In genomic region chr4:56829511-56829921, GRCm38 (mm10) we compare ENCODE assay signal across 8 mouse cellular contexts. TPM values are rescaled to one million over a fixed set of nuclear protein-coding genes. Genes with fewer than 3 reads are reported as not detected.
DNase-seq lines count a peak whose midpoint lies in the region; ATAC-seq lines count a peak whose summit lies in the region.

No protein-coding gene starts in this region.

- 17% methylated on average over 7 of the region's 7 CpGs for WGBS in forebrain, embryonic 14.5 days
- WGBS in lung, embryonic 16.5 days = 70% methylated on average over 7 of the region's 7 CpGs
- WGBS in intestine, embryonic 15.5 days = 71% methylated on average over 7 of the region's 7 CpGs

- H3K27ac ChIP-seq in forebrain, embryonic 14.5 days (ENCODE audit: low read depth, low read length) = peak overlapping the region; percentile 39; the same call in 1 of the 2 replicates
- no peak overlapping the region for H3K27ac ChIP-seq in lung, embryonic 16.5 days (ENCODE audit: low read length)
- H3K27ac ChIP-seq in intestine, embryonic 15.5 days = no peak overlapping the region

- peak; percentile 82 for ATAC-seq in forebrain, embryonic 14.5 days
- peak; percentile 54; the same call in 1 of the 2 replicates for ATAC-seq in lung, embryonic 16.5 days (ENCODE audit: low read depth)
- ATAC-seq in intestine, embryonic 15.5 days = no peak

- H3K4me2 ChIP-seq in forebrain, embryonic 14.5 days (ENCODE audit: low read length) = no peak overlapping the region
- H3K4me2 ChIP-seq in lung, embryonic 16.5 days (ENCODE audit: low read depth, low read length) = no peak overlapping the region
- H3K4me2 ChIP-seq in intestine, embryonic 15.5 days (replicated peaks) = no peak overlapping the region

- no peaks in the 10 kb centered on the region; the same call in 1 of the 2 replicates for H3K4me1 ChIP-seq in forebrain, embryonic 14.5 days (ENCODE audit: control insufficient read depth, insufficient read depth, low read length)
- peaks cover 4% of the 10 kb centered on the region for H3K4me1 ChIP-seq in lung, embryonic 16.5 days (replicated peaks; ENCODE audit: control insufficient read depth, insufficient read depth, low read length)
- H3K4me1 ChIP-seq in intestine, embryonic 15.5 days (replicated peaks) = no peaks in the 10 kb centered on the region

- no peak overlapping the region for H3K4me3 ChIP-seq in forebrain, embryonic 14.5 days (ENCODE audit: low read depth, low read length)
- H3K4me3 ChIP-seq in lung, embryonic 16.5 days (ENCODE audit: low read length) = no peak overlapping the region
- no peak overlapping the region for H3K4me3 ChIP-seq in intestine, embryonic 15.5 days (replicated peaks)

- H3K27me3 ChIP-seq in forebrain, embryonic 14.5 days (replicated peaks; ENCODE audit: control insufficient read depth, insufficient read depth, low read length) = no peaks in the 10 kb centered on the region
- no peaks in the 10 kb centered on the region for H3K27me3 ChIP-seq in lung, embryonic 16.5 days (ENCODE audit: control insufficient read depth, insufficient read depth, low read depth, low read length)
- H3K27me3 ChIP-seq in intestine, embryonic 15.5 days (replicated peaks) = no peaks in the 10 kb centered on the region

- H3K36me3 ChIP-seq in forebrain, embryonic 14.5 days (ENCODE audit: control insufficient read depth, insufficient read depth, low read length) = peaks cover 34% of the 10 kb centered on the region
- H3K36me3 ChIP-seq in lung, embryonic 16.5 days (ENCODE audit: control insufficient read depth, insufficient read depth, low read length) = peaks cover 2% of the 10 kb centered on the region; the same call in 1 of the 2 replicates
- H3K36me3 ChIP-seq in intestine, embryonic 15.5 days = no peaks in the 10 kb centered on the region; the same call in 1 of the 2 replicates

- no peaks in the 10 kb centered on the region for H3K9me3 ChIP-seq in forebrain, embryonic 14.5 days (replicated peaks; ENCODE audit: control insufficient read depth, low read length)
- H3K9me3 ChIP-seq in lung, embryonic 16.5 days (ENCODE audit: control insufficient read depth, low read length) = no peaks in the 10 kb centered on the region
- no peaks in the 10 kb centered on the region for H3K9me3 ChIP-seq in intestine, embryonic 15.5 days

- peak; percentile 11 to 18 for DNase-seq in lung, adult 18-20 months
- DNase-seq in lung, postnatal 14 days = no peak
- DNase-seq in forebrain, embryonic 14.5 days (ENCODE audit: low spot score) = peak; percentile 61
- DNase-seq in kidney, adult 18-20 months = peak; percentile 66
- DNase-seq in thymus, postnatal 36 days = no peak
- no peak for DNase-seq in left cerebral cortex, postnatal 36 days (ENCODE audit: low spot score in 2 of 2)

- H3K9ac ChIP-seq in forebrain, embryonic 14.5 days (ENCODE audit: low read length) = no peak overlapping the region
- H3K9ac ChIP-seq in lung, embryonic 16.5 days (ENCODE audit: low read length) = no peak overlapping the region
- no peak overlapping the region for H3K9ac ChIP-seq in intestine, embryonic 15.5 days

- intact Hi-C loops in left cerebral cortex, postnatal 36 days (cut with DNase I) = no loop called here

RNA-seq across cellular contexts. Expression of gene Fam206a, which starts 27.4 kb away (rescaled TPM):
- 16.0 and 16.7 TPM in 2 replicates for polyA plus RNA-seq in forebrain, embryonic 14.5 days (2014; fragmentation: Nextera tagmentation; extraction: Ambion mirVana)
- polyA plus RNA-seq in lung, embryonic 16.5 days (2015; fragmentation: Nextera tagmentation; extraction: Ambion mirVana) = 12.8 and 13.7 TPM in 2 replicates
- polyA plus RNA-seq in intestine, embryonic 15.5 days (2015; fragmentation: Nextera tagmentation; extraction: Ambion mirVana) = 13.0 and 14.9 TPM in 2 replicates
- 10 to 100 TPM; 16.8 to 20.1 TPM for total RNA-seq in left cerebral cortex, postnatal 36 days (2021)

RNA-seq across cellular contexts. Expression of gene Elp1, which starts 27.4 kb away (rescaled TPM):
- polyA plus RNA-seq in forebrain, embryonic 14.5 days (2014; fragmentation: Nextera tagmentation; extraction: Ambion mirVana) = 72.4 and 78.2 TPM in 2 replicates
- polyA plus RNA-seq in lung, embryonic 16.5 days (2015; fragmentation: Nextera tagmentation; extraction: Ambion mirVana) = 28.3 and 29.7 TPM in 2 replicates
- polyA plus RNA-seq in intestine, embryonic 15.5 days (2015; fragmentation: Nextera tagmentation; extraction: Ambion mirVana) = 35.4 and 36.0 TPM in 2 replicates
- total RNA-seq in left cerebral cortex, postnatal 36 days (2021) = 10 to 100 TPM; 62.5 to 63.2 TPM

RNA-seq across cellular contexts. Expression of gene Ctnnal1, which starts 35.5 kb away (rescaled TPM):
- 9.4 and 11.1 TPM in 2 replicates for polyA plus RNA-seq in forebrain, embryonic 14.5 days (2014; fragmentation: Nextera tagmentation; extraction: Ambion mirVana)
- 19.9 and 21.7 TPM in 2 replicates for polyA plus RNA-seq in lung, embryonic 16.5 days (2015; fragmentation: Nextera tagmentation; extraction: Ambion mirVana)
- polyA plus RNA-seq in intestine, embryonic 15.5 days (2015; fragmentation: Nextera tagmentation; extraction: Ambion mirVana) = 20.6 and 25.6 TPM in 2 replicates
- 10 to 100 TPM; 14.4 to 23.7 TPM for total RNA-seq in left cerebral cortex, postnatal 36 days (2021)

Comparison
In these comparisons a context has a peak if more than half of its experiments do, and no peak if none do; other contexts are left out.
1. DNase-seq: peak in lung, adult 18-20 months (2 of 2), forebrain, embryonic 14.5 days (single experiment) and kidney, adult 18-20 months (single experiment); none in lung, postnatal 14 days (single experiment), thymus, postnatal 36 days (0 of 2) and left cerebral cortex, postnatal 36 days (0 of 2).